Mouse (Mus musculus) liver, adult 2 months (tissue): ENCODE data around the gene Sowahc.

ENCODE experiments used
- CTCF ChIP-seq: fragments of 200-500 bp; IDR thresholded peaks from 2 replicates; pipeline ENCODE4 v1.5.1; 2011; ENCODE audit warnings: low read depth, low read length, control low read depth
- POLR2A ChIP-seq: fragments of 200-500 bp; IDR thresholded peaks from 2 replicates; pipeline ENCODE4 v1.6.1; 2011; ENCODE audit warnings: low read length, control low read depth; ENCODE audit not compliant: insufficient read depth; ENCODE audit errors: extremely low read depth

GRCm38 (mm10) chr10:59265674-59266073, 43.9 kb downstream of the Sowahc start:
- TF ChIP-seq CTCF = no peak
- TF ChIP-seq POLR2A = no peak
